Mouse (Mus musculus) spleen, embryonic (tissue): Measurements from ENCODE around the gene Calm5.
"Not testable (repeated sequence)": the region's sequence is repeated elsewhere in the genome, so short reads cannot be mapped to it uniquely, and the experiment has no call there.

Source experiments
- CTCF ChIA-PET: fragments of 350-600 bp; sonication (Branson Sonifier 250); formaldehyde crosslinking; loops from one replicate; lab custom pipeline; 2022; lab: Charles Lee

Gene Calm5

GRCm38 (mm10) chr13:3853648-3854333 is at the start of gene Calm5:
Gene Calm5, plus strand, starts transcription at chr13:3854173.
- CTCF ChIA-PET, result not testable (repeated sequence)

GRCm38 (mm10) chr13:3804186-3804585 is 49.8 kb upstream of the Calm5 start, which contains the start of gene Calml3:
Gene Calml3, minus strand, starts transcription at chr13:3804316.
- CTCF ChIA-PET, result no interaction called here

GRCm38 (mm10) chr13:3805132-3805531 is 48.8 kb upstream of the Calm5 start:
- CTCF ChIA-PET, result no interaction called here

- CTCF ChIA-PET, result no interaction called here
Observed at GRCm38 (mm10) chr13:3805638-3806037, 48.3 kb upstream of the Calm5 start.

GRCm38 (mm10) chr13:3807131-3807827 is 46.7 kb upstream of the Calm5 start:
- CTCF ChIA-PET, result no interaction called here

GRCm38 (mm10) chr13:3818012-3818739 is 35.8 kb upstream of the Calm5 start:
- CTCF ChIA-PET, result no interaction called here

- CTCF ChIA-PET, result no interaction called here
Observed at GRCm38 (mm10) chr13:3818740-3819076, 35.3 kb upstream of the Calm5 start.

- CTCF ChIA-PET, result no interaction called here
Observed at GRCm38 (mm10) chr13:3822105-3822504, 31.9 kb upstream of the Calm5 start.

- CTCF ChIA-PET, result interaction anchor here (0.6 kb wide), 1 partner anchor 58 kb away, joined by 4 read pairs; no protein-coding TSS in a partner anchor
Observed at GRCm38 (mm10) chr13:3825726-3826125, 28.2 kb upstream of the Calm5 start.

- CTCF ChIA-PET, result no interaction called here
Observed at GRCm38 (mm10) chr13:3831546-3831945, 22.4 kb upstream of the Calm5 start.

GRCm38 (mm10) chr13:3831994-3832393 is 22.0 kb upstream of the Calm5 start:
- CTCF ChIA-PET, result no interaction called here

GRCm38 (mm10) chr13:3832450-3832849 is 21.5 kb upstream of the Calm5 start:
- CTCF ChIA-PET, result no interaction called here

- CTCF ChIA-PET, result not testable (repeated sequence)
Observed at GRCm38 (mm10) chr13:3833644-3834043, 20.3 kb upstream of the Calm5 start.

GRCm38 (mm10) chr13:3837312-3837807 is 16.6 kb upstream of the Calm5 start, which contains the start of gene Calm4:
Gene Calm4, plus strand, starts transcription at chr13:3837757.
- CTCF ChIA-PET, result not testable (repeated sequence)

- CTCF ChIA-PET, result not testable (repeated sequence)
Observed at GRCm38 (mm10) chr13:3840662-3841061, 13.3 kb upstream of the Calm5 start.

GRCm38 (mm10) chr13:3850330-3850729 is 3.6 kb upstream of the Calm5 start:
- CTCF ChIA-PET, result no interaction called here

GRCm38 (mm10) chr13:3854856-3855255 is 883 bp downstream of the Calm5 start:
- CTCF ChIA-PET, result no interaction called here

- CTCF ChIA-PET, result interaction anchor here (0.7 kb wide), 1 partner anchor 11 kb away, joined by 8 read pairs; no protein-coding TSS in a partner anchor
Observed at GRCm38 (mm10) chr13:3856252-3856651, 2.3 kb downstream of the Calm5 start.

GRCm38 (mm10) chr13:3861251-3861650 is 7.3 kb downstream of the Calm5 start:
- CTCF ChIA-PET, result no interaction called here

GRCm38 (mm10) chr13:3862325-3862724 is 8.4 kb downstream of the Calm5 start:
- CTCF ChIA-PET, result no interaction called here

GRCm38 (mm10) chr13:3862922-3863580 is 9.1 kb downstream of the Calm5 start:
- CTCF ChIA-PET, result no interaction called here
